Mouse (Mus musculus): ENCODE data around the gene Thrb.

Thrb gene

GRCm38 (mm10) chr14:17713297-17713904, 53.3 kb downstream of the Thrb start:
- DNase-seq (ENCODE audit: low spot score in 2 of 2), result no peak

GRCm38 (mm10) chr14:17719494-17719893, 59.4 kb downstream of the Thrb start:
- DNase-seq (ENCODE audit: low spot score in 2 of 2), result no peak

- no peak for DNase-seq (ENCODE audit: low spot score in 2 of 2)
These were observed 62.9 kb downstream of the Thrb start for GRCm38 (mm10) chr14:17722824-17723445.

GRCm38 (mm10) chr14:17724577-17724976, 64.5 kb downstream of the Thrb start:
- DNase-seq (ENCODE audit: low spot score in 2 of 2), result no peak

- no peak for DNase-seq (ENCODE audit: low spot score in 2 of 2)
These were observed 66.8 kb downstream of the Thrb start for GRCm38 (mm10) chr14:17726906-17727305.

GRCm38 (mm10) chr14:17727878-17728277, 67.8 kb downstream of the Thrb start:
- no peak for DNase-seq (ENCODE audit: low spot score in 2 of 2)

GRCm38 (mm10) chr14:17728889-17729288, 68.8 kb downstream of the Thrb start:
- DNase-seq (ENCODE audit: low spot score in 2 of 2), result no peak

- no peak for DNase-seq (ENCODE audit: low spot score in 2 of 2)
These were observed 71.0 kb downstream of the Thrb start for GRCm38 (mm10) chr14:17731020-17731419.

- no peak for DNase-seq (ENCODE audit: low spot score in 2 of 2)
These were observed 73.2 kb downstream of the Thrb start for GRCm38 (mm10) chr14:17733077-17733778.

- no peak for DNase-seq (ENCODE audit: low spot score in 2 of 2)
These were observed 73.7 kb downstream of the Thrb start for GRCm38 (mm10) chr14:17733779-17734137.

- DNase-seq (ENCODE audit: low spot score in 2 of 2), result no peak
These were observed 75.4 kb downstream of the Thrb start for GRCm38 (mm10) chr14:17735440-17735839.

GRCm38 (mm10) chr14:17740903-17741302, 80.8 kb downstream of the Thrb start:
- DNase-seq (ENCODE audit: low spot score in 2 of 2), result no peak

- no peak for DNase-seq (ENCODE audit: low spot score in 2 of 2)
These were observed 82.2 kb downstream of the Thrb start for GRCm38 (mm10) chr14:17742264-17742663.

- DNase-seq (ENCODE audit: low spot score in 2 of 2), result no peak
These were observed 83.0 kb downstream of the Thrb start for GRCm38 (mm10) chr14:17742902-17743712.

GRCm38 (mm10) chr14:17743713-17744158, 83.7 kb downstream of the Thrb start:
- DNase-seq (ENCODE audit: low spot score in 2 of 2), result no peak

- DNase-seq (ENCODE audit: low spot score in 2 of 2), result no peak
These were observed 87.9 kb downstream of the Thrb start for GRCm38 (mm10) chr14:17747922-17748321.

GRCm38 (mm10) chr14:17748945-17749344, 88.9 kb downstream of the Thrb start:
- no peak for DNase-seq (ENCODE audit: low spot score in 2 of 2)

GRCm38 (mm10) chr14:17751911-17752310, 91.8 kb downstream of the Thrb start:
- no peak for DNase-seq (ENCODE audit: low spot score in 2 of 2)

GRCm38 (mm10) chr14:17753429-17753828, 93.4 kb downstream of the Thrb start:
- no peak for DNase-seq (ENCODE audit: low spot score in 2 of 2)

- no peak for DNase-seq (ENCODE audit: low spot score in 2 of 2)
These were observed 96.7 kb downstream of the Thrb start for GRCm38 (mm10) chr14:17756732-17757131.

GRCm38 (mm10) chr14:17767987-17768386, 107.9 kb downstream of the Thrb start:
- no peak for DNase-seq (ENCODE audit: low spot score in 2 of 2)

GRCm38 (mm10) chr14:17774404-17774803, 114.3 kb downstream of the Thrb start:
- DNase-seq (ENCODE audit: low spot score in 2 of 2), result no peak
